Mouse (Mus musculus) erythroblast, embryonic 14.5 days (primary cell): ENCODE data around the gene Sgpp1. TPM values are rescaled to one million over a fixed set of nuclear protein-coding genes. Genes with fewer than 3 reads are reported as not detected.

ENCODE experiments used
- H3K27me3 ChIP-seq: 2 replicates; pipeline ENCODE4 v1.6.1; 2012; ENCODE audit warnings: inconsistent platforms; ENCODE audit not compliant: control insufficient read depth
- H3K36me3 ChIP-seq: 2 replicates; pipeline ENCODE4 v1.6.1; 2012; ENCODE audit warnings: mild to moderate bottlenecking, inconsistent platforms; ENCODE audit not compliant: control insufficient read depth
- H3K4me1 ChIP-seq: 2 replicates; pipeline ENCODE4 v1.6.1; 2012; ENCODE audit warnings: inconsistent platforms; ENCODE audit not compliant: control insufficient read depth
- H3K4me3 ChIP-seq: replicated peaks from 2 replicates; pipeline ENCODE3; 2012; ENCODE audit warnings: moderate library complexity, mild to moderate bottlenecking, inconsistent platforms
- H3K9me3 ChIP-seq: 2 replicates; pipeline ENCODE4 v1.6.1; 2012; ENCODE audit warnings: low read length, inconsistent platforms, mixed read lengths; ENCODE audit not compliant: control insufficient read depth
- GATA1 ChIP-seq: IDR thresholded peaks from 2 replicates; pipeline ENCODE4 v1.6.1; 2012; ENCODE audit warnings: low read length, inconsistent platforms, mixed read lengths
- TAL1 ChIP-seq: IDR thresholded peaks from 3 replicates; pipeline ENCODE4 v1.6.1; 2012; ENCODE audit warnings: low read length, inconsistent platforms, mixed read lengths
- polyA plus RNA-seq: library from polyadenylated mRNA; stranded (reverse); fragments of >175 nt; gene quantifications from 2 replicates; pipeline ENCODE4 v1.2.3, GENCODE M21; 2012

The Sgpp1 gene
- polyA plus RNA-seq, 1 experiment, result 0.55 TPM

- Histone ChIP-seq H3K4me1 (peaks cover 32% of the 10 kb centered on the region), H3K27me3 (peaks cover 4% of the 10 kb centered on the region; the same call in 1 of the 2 replicates), H3K4me3 (peak overlapping the region; percentile 73), H3K36me3 (no peaks in the 10 kb centered on the region), H3K9me3 (no peaks in the 10 kb centered on the region)
- TF ChIP-seq GATA1, result no peak
- TF ChIP-seq TAL1, result no peak
These were observed 661 bp downstream of the Sgpp1 start for GRCm38 (mm10) chr12:75734891-75735245.

GRCm38 (mm10) chr12:75734167-75734566, 1.4 kb downstream of the Sgpp1 start:
- Histone ChIP-seq H3K36me3 (no peaks in the 10 kb centered on the region), H3K4me3 (peak overlapping the region; percentile 73), H3K4me1 (peaks cover 32% of the 10 kb centered on the region), H3K9me3 (no peaks in the 10 kb centered on the region), H3K27me3 (peaks cover 4% of the 10 kb centered on the region; the same call in 1 of the 2 replicates)
- no peak for TF ChIP-seq GATA1

- TF ChIP-seq TAL1, result no peak
- no peak for TF ChIP-seq GATA1
- Histone ChIP-seq H3K4me1 (peaks cover 33% of the 10 kb centered on the region), H3K36me3 (peaks cover 6% of the 10 kb centered on the region), H3K4me3 (peak overlapping the region; percentile 73), H3K27me3 (peaks cover 4% of the 10 kb centered on the region; the same call in 1 of the 2 replicates), H3K9me3 (no peaks in the 10 kb centered on the region)
These were observed 2.0 kb downstream of the Sgpp1 start for GRCm38 (mm10) chr12:75733331-75734070.

- H3K36me3 ChIP-seq, result peaks cover 13% of the 10 kb centered on the region
- H3K4me1 ChIP-seq, result peaks cover 41% of the 10 kb centered on the region
- TF ChIP-seq GATA1 (no peak), TAL1 (no peak)
- H3K9me3 ChIP-seq, result no peaks in the 10 kb centered on the region
- peaks cover 4% of the 10 kb centered on the region; the same call in 1 of the 2 replicates for H3K27me3 ChIP-seq
- peak overlapping the region; percentile 16 for H3K4me3 ChIP-seq
These were observed 3.5 kb downstream of the Sgpp1 start for GRCm38 (mm10) chr12:75731927-75732443.

GRCm38 (mm10) chr12:75731508-75731907, 4.0 kb downstream of the Sgpp1 start:
- peaks cover 44% of the 10 kb centered on the region for H3K4me1 ChIP-seq
- TF ChIP-seq GATA1 (no peak), TAL1 (no peak)

GRCm38 (mm10) chr12:75730458-75730857, 5.1 kb downstream of the Sgpp1 start:
- no peak for TF ChIP-seq GATA1
- TF ChIP-seq TAL1, result no peak
- H3K36me3 ChIP-seq, result peaks cover 13% of the 10 kb centered on the region
- peaks cover 4% of the 10 kb centered on the region; the same call in 1 of the 2 replicates for H3K27me3 ChIP-seq
- H3K9me3 ChIP-seq, result no peaks in the 10 kb centered on the region
- peaks cover 44% of the 10 kb centered on the region for H3K4me1 ChIP-seq
- no peak overlapping the region for H3K4me3 ChIP-seq

More at GRCm38 (mm10) chr12:75731508-75731907, 4.0 kb downstream of the Sgpp1 start:
- H3K27me3 ChIP-seq, result peaks cover 4% of the 10 kb centered on the region; the same call in 1 of the 2 replicates
- H3K9me3 ChIP-seq, result no peaks in the 10 kb centered on the region
- H3K4me3 ChIP-seq, result no peak overlapping the region
- peaks cover 13% of the 10 kb centered on the region for H3K36me3 ChIP-seq

- H3K27me3 ChIP-seq, result peaks cover 2% of the 10 kb centered on the region; the same call in 1 of the 2 replicates
- no peak for TF ChIP-seq TAL1
- TF ChIP-seq GATA1, result no peak
- H3K4me1 ChIP-seq, result peaks cover 47% of the 10 kb centered on the region
These were observed 5.7 kb downstream of the Sgpp1 start for GRCm38 (mm10) chr12:75729876-75730275.

GRCm38 (mm10) chr12:75727333-75728125, 8.0 kb downstream of the Sgpp1 start:
- Histone ChIP-seq H3K4me1 (peaks cover 55% of the 10 kb centered on the region), H3K4me3 (peak overlapping the region; percentile 44), H3K36me3 (peaks cover 18% of the 10 kb centered on the region), H3K27me3 (no peaks in the 10 kb centered on the region), H3K9me3 (no peaks in the 10 kb centered on the region)
- TF ChIP-seq GATA1, result no peak
- TF ChIP-seq TAL1, result no peak

More at GRCm38 (mm10) chr12:75729876-75730275, 5.7 kb downstream of the Sgpp1 start:
- no peak overlapping the region for H3K4me3 ChIP-seq
- H3K9me3 ChIP-seq, result no peaks in the 10 kb centered on the region
- peaks cover 13% of the 10 kb centered on the region for H3K36me3 ChIP-seq

- no peaks in the 10 kb centered on the region for H3K27me3 ChIP-seq
- peaks cover 53% of the 10 kb centered on the region for H3K4me1 ChIP-seq
- no peak overlapping the region for H3K4me3 ChIP-seq
- H3K36me3 ChIP-seq, result peaks cover 24% of the 10 kb centered on the region
- no peaks in the 10 kb centered on the region for H3K9me3 ChIP-seq
- TF ChIP-seq GATA1 (no peak), TAL1 (no peak)
These were observed 9.1 kb downstream of the Sgpp1 start for GRCm38 (mm10) chr12:75726349-75726861.
